Mouse (Mus musculus): ENCODE measurements around the gene Snd1. TPM values are rescaled to one million over a fixed set of nuclear protein-coding genes. Genes with fewer than 3 reads are reported as not detected.

Gene Snd1
- polyA plus RNA-seq, 1 experiment: 138 TPM

- H3K4me1 ChIP-seq (ENCODE audit: control insufficient read depth, insufficient read depth, low read length): no peaks in the 10 kb centered on the region; the same call in 1 of the 2 replicates
- H3K27ac ChIP-seq (ENCODE audit: insufficient read depth, low read length): no peak overlapping the region
- TF ChIP-seq POLR2A (IDR thresholded peaks at IDR 0.05; ENCODE audit: low read depth, low read length) (no peak), CTCF (IDR thresholded peaks at IDR 0.05; ENCODE audit: borderline replicate concordance, insufficient read depth, low read length) (no peak)
- H3K4me3 ChIP-seq (ENCODE audit: insufficient read depth, low read length): no peak overlapping the region
These were observed 82.8 kb downstream of the Snd1 start for GRCm38 (mm10) chr6:28557728-28558127.

GRCm38 (mm10) chr6:28559419-28559818 is 84.5 kb downstream of the Snd1 start:
- Histone ChIP-seq H3K4me1 (ENCODE audit: control insufficient read depth, insufficient read depth, low read length) (no peaks in the 10 kb centered on the region; the same call in 1 of the 2 replicates), H3K27ac (ENCODE audit: insufficient read depth, low read length) (no peak overlapping the region), H3K4me3 (ENCODE audit: insufficient read depth, low read length) (no peak overlapping the region)
- TF ChIP-seq POLR2A (IDR thresholded peaks at IDR 0.05; ENCODE audit: low read depth, low read length) (no peak), CTCF (IDR thresholded peaks at IDR 0.05; ENCODE audit: borderline replicate concordance, insufficient read depth, low read length) (no peak)

GRCm38 (mm10) chr6:28561291-28561995 is 86.5 kb downstream of the Snd1 start:
- Histone ChIP-seq H3K4me3 (ENCODE audit: insufficient read depth, low read length) (no peak overlapping the region), H3K27ac (ENCODE audit: insufficient read depth, low read length) (no peak overlapping the region), H3K4me1 (ENCODE audit: control insufficient read depth, insufficient read depth, low read length) (no peaks in the 10 kb centered on the region; the same call in 1 of the 2 replicates)
- TF ChIP-seq POLR2A (IDR thresholded peaks at IDR 0.05; ENCODE audit: low read depth, low read length) (no peak), CTCF (IDR thresholded peaks at IDR 0.05; ENCODE audit: borderline replicate concordance, insufficient read depth, low read length) (no peak)

- Histone ChIP-seq H3K4me1 (ENCODE audit: control insufficient read depth, insufficient read depth, low read length) (no peaks in the 10 kb centered on the region; the same call in 1 of the 2 replicates), H3K4me3 (ENCODE audit: insufficient read depth, low read length) (no peak overlapping the region), H3K27ac (ENCODE audit: insufficient read depth, low read length) (no peak overlapping the region)
- TF ChIP-seq POLR2A (IDR thresholded peaks at IDR 0.05; ENCODE audit: low read depth, low read length): no peak
- no peak for TF ChIP-seq CTCF (IDR thresholded peaks at IDR 0.05; ENCODE audit: borderline replicate concordance, insufficient read depth, low read length)
These were observed 87.5 kb downstream of the Snd1 start for GRCm38 (mm10) chr6:28562323-28563044.

- Histone ChIP-seq H3K27ac (ENCODE audit: insufficient read depth, low read length) (no peak overlapping the region), H3K4me3 (ENCODE audit: insufficient read depth, low read length) (no peak overlapping the region), H3K4me1 (ENCODE audit: control insufficient read depth, insufficient read depth, low read length) (no peaks in the 10 kb centered on the region)
- TF ChIP-seq POLR2A (IDR thresholded peaks at IDR 0.05; ENCODE audit: low read depth, low read length): no peak
- TF ChIP-seq CTCF (IDR thresholded peaks at IDR 0.05; ENCODE audit: borderline replicate concordance, insufficient read depth, low read length): no peak
These were observed 93.0 kb downstream of the Snd1 start for GRCm38 (mm10) chr6:28567978-28568377.

GRCm38 (mm10) chr6:28571946-28572345 is 97.0 kb downstream of the Snd1 start:
- Histone ChIP-seq H3K27ac (ENCODE audit: insufficient read depth, low read length) (no peak overlapping the region), H3K4me3 (ENCODE audit: insufficient read depth, low read length) (no peak overlapping the region), H3K4me1 (ENCODE audit: control insufficient read depth, insufficient read depth, low read length) (peaks cover 9% of the 10 kb centered on the region)
- TF ChIP-seq POLR2A (IDR thresholded peaks at IDR 0.05; ENCODE audit: low read depth, low read length) (no peak), CTCF (IDR thresholded peaks at IDR 0.05; ENCODE audit: borderline replicate concordance, insufficient read depth, low read length) (no peak)

GRCm38 (mm10) chr6:28572991-28573759 is 98.2 kb downstream of the Snd1 start:
- Histone ChIP-seq H3K4me1 (ENCODE audit: control insufficient read depth, insufficient read depth, low read length) (peaks cover 9% of the 10 kb centered on the region), H3K27ac (ENCODE audit: insufficient read depth, low read length) (no peak overlapping the region), H3K4me3 (ENCODE audit: insufficient read depth, low read length) (no peak overlapping the region)
- TF ChIP-seq POLR2A (IDR thresholded peaks at IDR 0.05; ENCODE audit: low read depth, low read length) (no peak), CTCF (IDR thresholded peaks at IDR 0.05; ENCODE audit: borderline replicate concordance, insufficient read depth, low read length) (no peak)

- TF ChIP-seq CTCF (IDR thresholded peaks at IDR 0.05; ENCODE audit: borderline replicate concordance, insufficient read depth, low read length): no peak
- no peak for TF ChIP-seq POLR2A (IDR thresholded peaks at IDR 0.05; ENCODE audit: low read depth, low read length)
- Histone ChIP-seq H3K4me1 (ENCODE audit: control insufficient read depth, insufficient read depth, low read length) (peaks cover 9% of the 10 kb centered on the region), H3K4me3 (ENCODE audit: insufficient read depth, low read length) (no peak overlapping the region), H3K27ac (ENCODE audit: insufficient read depth, low read length) (no peak overlapping the region)
These were observed 101.7 kb downstream of the Snd1 start for GRCm38 (mm10) chr6:28576356-28577264.

- TF ChIP-seq POLR2A (IDR thresholded peaks at IDR 0.05; ENCODE audit: low read depth, low read length) (no peak), CTCF (IDR thresholded peaks at IDR 0.05; ENCODE audit: borderline replicate concordance, insufficient read depth, low read length) (no peak)
- Histone ChIP-seq H3K4me1 (ENCODE audit: control insufficient read depth, insufficient read depth, low read length) (no peaks in the 10 kb centered on the region), H3K4me3 (ENCODE audit: insufficient read depth, low read length) (no peak overlapping the region), H3K27ac (ENCODE audit: insufficient read depth, low read length) (no peak overlapping the region)
These were observed 107.9 kb downstream of the Snd1 start for GRCm38 (mm10) chr6:28582847-28583246.

All from embryonic fibroblast, embryonic 13.5 days (primary cell).